Mouse (Mus musculus) heart, postnatal 0 days (tissue): ENCODE results near the gene Sds. TPM values are rescaled to one million over a fixed set of nuclear protein-coding genes. Genes with fewer than 3 reads are reported as not detected.

ENCODE experiments used
- ATAC-seq: fragments of 200-750 bp; cut with Nextera tagmentation; 2 replicates; pipeline ENCODE4 v1.8.0; 2017; ENCODE audit warnings: low read depth, moderate number of reproducible peaks, moderate library complexity; ENCODE audit not compliant: insufficient read depth
- DNase-seq: peaks from one replicate; pipeline ENCODE4 v3.0.0-alpha.2; 2016; ENCODE audit warnings: low spot score
- H3K27ac ChIP-seq: fragments of 300-500 bp; sonication (generic); 2 replicates; pipeline ENCODE4 v1.5.1; 2014; ENCODE audit warnings: low read depth, mild to moderate bottlenecking
- H3K27me3 ChIP-seq: fragments of 300-500 bp; sonication (generic); 2 replicates; pipeline ENCODE4 v1.6.1; 2014; ENCODE audit warnings: low read length, mixed read lengths; ENCODE audit not compliant: control insufficient read depth, insufficient read depth
- H3K36me3 ChIP-seq: fragments of 300-500 bp; sonication (generic); replicated peaks from 2 replicates; pipeline ENCODE4 v1.6.1; 2014; ENCODE audit warnings: low read length, mixed read lengths; ENCODE audit not compliant: control insufficient read depth, insufficient read depth
- H3K4me1 ChIP-seq: fragments of 300-500 bp; sonication (generic); 2 replicates; pipeline ENCODE4 v1.6.1; 2014; ENCODE audit warnings: antibody characterized with exemption; ENCODE audit not compliant: control insufficient read depth, insufficient read depth
- H3K4me2 ChIP-seq: fragments of 300-500 bp; sonication (generic); 2 replicates; pipeline ENCODE4 v1.6.1; 2014; ENCODE audit warnings: low read depth, mild to moderate bottlenecking, low read length, moderate library complexity
- H3K4me3 ChIP-seq: fragments of 300-500 bp; sonication (generic); 2 replicates; pipeline ENCODE4 v1.5.1; 2014; ENCODE audit warnings: low read depth, low read length
- H3K9ac ChIP-seq: fragments of 300-500 bp; sonication (generic); replicated peaks from 2 replicates; pipeline ENCODE4 v1.6.1; 2014; ENCODE audit warnings: low read depth, low read length, mixed read lengths
- H3K9me3 ChIP-seq: fragments of 300-500 bp; sonication (generic); replicated peaks from 2 replicates; pipeline ENCODE4 v1.6.1; 2016; ENCODE audit warnings: low read length; ENCODE audit not compliant: control insufficient read depth
- CTCF ChIP-seq: IDR thresholded peaks from 2 replicates; pipeline ENCODE4 v1.5.1; 2016; ENCODE audit warnings: antibody characterized with exemption, control low read depth, low read depth
- EP300 ChIP-seq: IDR thresholded peaks from 2 replicates; pipeline ENCODE4 v1.6.1; 2016; ENCODE audit warnings: antibody characterized with exemption, low read depth
- WGBS: fragments of 180-500 bp; shearing (Covaris S2); extraction: QIAGEN DNeasy Blood & Tissue Kit; methylation state at CpG from one replicate; pipeline ENCODE4 v1.1.7; 2014; 5-methylcytosine and 5-hydroxymethylcytosine counted together
- polyA plus RNA-seq: library from polyadenylated mRNA; unstranded; fragments of >200 nt; fragmentation: Nextera tagmentation; extraction: Ambion mirVana; gene quantifications from 2 replicates; pipeline ENCODE4 v1.2.1, GENCODE M21; 2015
- total RNA-seq: library from RNA; depleted of rRNA; stranded (reverse); fragments of >200 nt; gene quantifications from 2 replicates; pipeline ENCODE4 v1.2.3, GENCODE M21; 2014; ENCODE audit warnings: low replicate concordance

Gene Sds
- total and polyA plus RNA-seq, 2 experiments from 2014 or later: not detected

DNA sequence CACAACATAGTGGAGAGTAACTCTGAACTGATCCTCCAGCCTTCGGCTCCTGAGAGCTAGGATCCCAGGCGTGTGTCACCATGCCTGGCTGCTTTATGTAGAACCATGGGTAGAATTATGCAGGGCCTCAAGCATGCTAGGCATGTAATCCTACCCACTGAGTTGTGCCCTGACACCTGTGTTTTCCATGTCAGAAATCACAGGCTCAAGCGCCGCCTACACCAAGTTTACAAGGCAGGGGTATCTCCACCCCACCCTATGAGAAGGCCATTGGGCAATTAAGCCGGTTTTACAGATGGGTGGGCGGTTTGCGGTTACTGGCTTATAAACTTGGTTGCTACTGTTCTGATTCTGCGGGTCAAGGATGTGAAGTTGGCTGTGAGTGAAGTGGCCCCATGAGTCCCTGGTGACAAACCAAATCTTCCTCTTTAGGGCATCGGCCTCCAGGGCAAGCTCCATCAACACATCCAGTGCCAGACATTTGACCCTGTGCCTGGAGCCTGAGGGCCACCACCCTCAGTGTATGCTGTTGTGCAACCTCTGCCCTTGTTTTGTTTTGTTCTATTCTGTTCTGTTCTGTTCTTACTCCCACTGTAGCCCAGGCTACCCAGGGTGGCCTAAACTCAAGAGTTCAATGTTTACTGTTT is 37.8 kb downstream of the Sds start:
- ATAC-seq (no peak), DNase-seq (no peak)
- no peak overlapping the region for H3K27ac ChIP-seq

GRCm38 (mm10) chr5:120514754-120515153 is 38.4 kb downstream of the Sds start:
- Histone ChIP-seq H3K9me3 (no peaks in the 10 kb centered on the region), H3K4me2 (no peak overlapping the region), H3K36me3 (no peaks in the 10 kb centered on the region), H3K27ac (no peak overlapping the region), H3K4me3 (no peak overlapping the region), H3K4me1 (peaks cover 16% of the 10 kb centered on the region), H3K27me3 (no peaks in the 10 kb centered on the region), H3K9ac (no peak overlapping the region)
- no peak for DNase-seq
- no peak for ATAC-seq
- TF ChIP-seq CTCF (no peak), EP300 (no peak)
- 9% methylated on average over 4 of the region's 4 CpGs for WGBS

More for the DNA sequence above, 37.8 kb downstream of the Sds start:
- H3K4me2 ChIP-seq: no peak overlapping the region
- H3K9ac ChIP-seq: no peak overlapping the region
- H3K9me3 ChIP-seq: no peaks in the 10 kb centered on the region
- H3K4me3 ChIP-seq: no peak overlapping the region
- H3K4me1 ChIP-seq: peaks cover 16% of the 10 kb centered on the region
- H3K36me3 ChIP-seq: no peaks in the 10 kb centered on the region
- H3K27me3 ChIP-seq: no peaks in the 10 kb centered on the region
- WGBS: 91% methylated on average over 9 of the region's 9 CpGs
- no peak for TF ChIP-seq EP300
- no peak for TF ChIP-seq CTCF

GRCm38 (mm10) chr5:120515451-120515850 is 39.1 kb downstream of the Sds start:
- ATAC-seq (no peak), DNase-seq (no peak)
- WGBS: 73% methylated on average over 7 of the region's 7 CpGs
- no peak overlapping the region for H3K4me3 ChIP-seq
- H3K27me3 ChIP-seq: no peaks in the 10 kb centered on the region
- no peak overlapping the region for H3K27ac ChIP-seq
- no peaks in the 10 kb centered on the region for H3K9me3 ChIP-seq
- no peak overlapping the region for H3K4me2 ChIP-seq
- no peak overlapping the region for H3K9ac ChIP-seq
- peaks cover 16% of the 10 kb centered on the region for H3K4me1 ChIP-seq
- TF ChIP-seq CTCF (no peak), EP300 (no peak)
- H3K36me3 ChIP-seq: no peaks in the 10 kb centered on the region

DNA sequence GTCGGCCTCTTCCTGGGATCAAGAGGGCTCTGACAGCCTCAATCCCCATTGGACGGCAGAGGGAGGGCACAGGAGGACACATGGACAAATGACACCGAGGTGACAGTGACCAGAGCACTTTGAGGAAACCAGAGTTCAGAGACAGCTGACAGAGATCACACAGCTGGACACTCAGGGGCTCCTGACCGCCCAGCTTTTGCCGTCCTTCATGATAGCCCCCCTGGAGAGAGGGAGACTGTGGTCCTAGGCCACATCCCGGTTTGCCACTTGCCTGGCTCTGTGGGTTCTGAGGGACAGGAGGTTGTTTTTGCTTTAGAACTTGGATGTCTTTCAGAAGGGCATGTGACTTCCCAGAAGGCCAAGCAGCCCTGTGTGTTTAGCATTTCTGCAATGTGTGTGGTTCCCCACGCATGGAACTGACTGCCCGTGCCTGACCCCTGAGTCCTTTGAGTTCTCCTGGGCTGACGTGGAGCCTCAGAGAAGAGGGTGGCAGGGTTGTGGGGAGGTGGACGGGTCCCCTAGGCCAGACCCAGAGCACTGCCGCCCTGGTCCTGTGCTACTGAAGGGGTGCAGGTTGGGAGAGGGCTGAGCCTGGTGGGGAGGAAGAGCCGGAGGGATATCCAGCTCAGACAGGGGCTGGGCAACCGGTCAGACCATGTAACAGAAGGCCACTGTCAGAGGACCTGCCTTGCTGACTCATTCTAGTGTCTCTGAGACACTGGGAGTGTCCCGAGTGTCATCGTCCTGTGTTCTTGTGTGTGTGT is 40.1 kb downstream of the Sds start:
- ATAC-seq (peak; percentile 30), DNase-seq (no peak)
- no peak overlapping the region for H3K4me3 ChIP-seq
- H3K9ac ChIP-seq: no peak overlapping the region
- no peaks in the 10 kb centered on the region for H3K9me3 ChIP-seq
- H3K27ac ChIP-seq: peak overlapping the region; percentile 43
- peaks cover 16% of the 10 kb centered on the region for H3K4me1 ChIP-seq
- no peak overlapping the region for H3K4me2 ChIP-seq
- no peaks in the 10 kb centered on the region for H3K27me3 ChIP-seq
- TF ChIP-seq CTCF (no peak), EP300 (no peak)
- H3K36me3 ChIP-seq: no peaks in the 10 kb centered on the region
- WGBS: 42% methylated on average over 15 of the region's 15 CpGs

- DNase-seq: peak; percentile 28
- H3K9ac ChIP-seq: no peak overlapping the region
Measured at GRCm38 (mm10) chr5:120517552-120517951, 41.2 kb downstream of the Sds start.

More at GRCm38 (mm10) chr5:120517552-120517951, 41.2 kb downstream of the Sds start:
- TF ChIP-seq CTCF (no peak), EP300 (no peak)
- Histone ChIP-seq H3K4me1 (peaks cover 16% of the 10 kb centered on the region), H3K4me3 (no peak overlapping the region), H3K4me2 (no peak overlapping the region), H3K27me3 (no peaks in the 10 kb centered on the region), H3K36me3 (no peaks in the 10 kb centered on the region), H3K9me3 (no peaks in the 10 kb centered on the region), H3K27ac (peak overlapping the region; percentile 53)
- peak; percentile 50 for ATAC-seq
- 46% methylated on average over 9 of the region's 9 CpGs for WGBS
